Mouse (Mus musculus) lung, postnatal 0 days (tissue): Measurements from ENCODE around the gene Rcvrn. TPM values are rescaled to one million over a fixed set of nuclear protein-coding genes. Genes with fewer than 3 reads are reported as not detected.

Experiments used
- ATAC-seq: fragments of 200-750 bp; cut with Nextera tagmentation; 2 replicates; pipeline ENCODE4 v1.8.0; 2017; ENCODE audit warnings: moderate library complexity
- DNase-seq: peaks from one replicate; pipeline ENCODE4 v3.0.0-alpha.2; 2016; ENCODE audit warnings: low spot score
- H3K27ac ChIP-seq: fragments of 300-500 bp; sonication (generic); 2 replicates; pipeline ENCODE4 v1.5.1; 2014; ENCODE audit warnings: antibody characterized with exemption, mild to moderate bottlenecking, low read length, mixed read lengths
- H3K27me3 ChIP-seq: fragments of 300-500 bp; sonication (generic); replicated peaks from 2 replicates; pipeline ENCODE4 v1.6.1; 2014; ENCODE audit warnings: low read length, mixed read lengths; ENCODE audit not compliant: insufficient read depth
- H3K36me3 ChIP-seq: fragments of 300-500 bp; sonication (generic); 2 replicates; pipeline ENCODE4 v1.6.1; 2014; ENCODE audit warnings: low read length, mixed read lengths; ENCODE audit not compliant: insufficient read depth
- H3K4me1 ChIP-seq: fragments of 300-500 bp; sonication (generic); 2 replicates; pipeline ENCODE4 v1.6.1; 2014; ENCODE audit warnings: antibody characterized with exemption, low read depth, low read length, mixed read lengths; ENCODE audit not compliant: insufficient read depth
- H3K4me2 ChIP-seq: fragments of 300-500 bp; sonication (generic); replicated peaks from 2 replicates; pipeline ENCODE4 v1.6.1; 2014; ENCODE audit warnings: low read depth, mild to moderate bottlenecking, low read length, moderate library complexity, mixed read lengths
- H3K4me3 ChIP-seq: fragments of 300-500 bp; sonication (generic); 2 replicates; pipeline ENCODE4 v1.5.1; 2014; ENCODE audit warnings: low read depth, low read length
- H3K9ac ChIP-seq: fragments of 300-500 bp; sonication (generic); replicated peaks from 2 replicates; pipeline ENCODE4 v1.6.1; 2014; ENCODE audit warnings: low read depth, mild to moderate bottlenecking
- H3K9me3 ChIP-seq: fragments of 300-500 bp; sonication (generic); 2 replicates; pipeline ENCODE4 v1.6.1; 2016; ENCODE audit warnings: low read length, mixed read lengths
- CTCF ChIP-seq: IDR thresholded peaks from 2 replicates; pipeline ENCODE4 v1.5.1; 2016; ENCODE audit warnings: antibody characterized with exemption, mild to moderate bottlenecking
- EP300 ChIP-seq: IDR thresholded peaks from 2 replicates; pipeline ENCODE4 v1.6.1; 2016; ENCODE audit warnings: antibody characterized with exemption, mild to moderate bottlenecking, control low read depth
- WGBS: fragments of 180-500 bp; shearing (Covaris S2); extraction: QIAGEN DNeasy Blood & Tissue Kit; methylation state at CpG from one replicate; pipeline ENCODE4 v1.1.7; 2014; 5-methylcytosine and 5-hydroxymethylcytosine counted together
- polyA plus RNA-seq: library from polyadenylated mRNA; unstranded; fragments of >200 nt; fragmentation: Nextera tagmentation; extraction: Ambion mirVana; gene quantifications from 2 replicates; pipeline ENCODE4 v1.2.1, GENCODE M21; 2015

The Rcvrn gene
- polyA plus RNA-seq, 1 experiment from 2014 or later: not detected

GRCm38 (mm10) chr11:67723231-67724013, 28.3 kb downstream of the Rcvrn start:
- no peak overlapping the region for H3K4me3 ChIP-seq
- H3K27ac ChIP-seq: no peak overlapping the region
- TF ChIP-seq CTCF: no peak
- no peak for TF ChIP-seq EP300
- H3K9ac ChIP-seq: no peak overlapping the region
- ATAC-seq: no peak
- H3K36me3 ChIP-seq: no peaks in the 10 kb centered on the region
- DNase-seq: no peak
- H3K4me1 ChIP-seq: no peaks in the 10 kb centered on the region
- no peaks in the 10 kb centered on the region for H3K9me3 ChIP-seq
- no peak overlapping the region for H3K4me2 ChIP-seq
- H3K27me3 ChIP-seq: no peaks in the 10 kb centered on the region
- 67% methylated on average over 8 of the region's 8 CpGs for WGBS

GRCm38 (mm10) chr11:67727095-67727494, 32.0 kb downstream of the Rcvrn start:
- Histone ChIP-seq H3K27ac (no peak overlapping the region), H3K27me3 (no peaks in the 10 kb centered on the region), H3K4me1 (no peaks in the 10 kb centered on the region), H3K9ac (no peak overlapping the region), H3K36me3 (no peaks in the 10 kb centered on the region), H3K4me2 (no peak overlapping the region), H3K4me3 (no peak overlapping the region), H3K9me3 (no peaks in the 10 kb centered on the region)
- TF ChIP-seq EP300: no peak
- ATAC-seq: no peak
- 76% methylated on average over 6 of the region's 6 CpGs for WGBS
- no peak for DNase-seq

DNA sequence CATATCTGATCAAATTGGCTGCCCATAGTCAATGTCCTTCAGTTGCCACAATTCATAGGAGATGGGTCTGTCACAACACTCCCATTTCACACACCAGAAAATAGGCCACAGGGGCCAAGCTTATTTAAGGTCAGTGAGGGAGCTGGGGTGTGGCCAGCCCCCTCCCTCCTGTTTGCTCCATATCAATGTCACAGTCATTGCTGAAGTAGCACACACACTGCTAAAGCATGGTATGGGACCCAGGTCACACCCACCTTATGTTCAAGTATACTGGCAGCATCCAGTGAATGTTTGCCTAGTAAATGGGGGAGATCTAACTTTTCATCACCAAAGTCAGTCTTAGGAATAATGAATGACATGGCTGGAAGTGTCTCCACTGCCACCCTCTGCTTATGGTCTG, 33.6 kb downstream of the Rcvrn start:
- ATAC-seq (no peak), DNase-seq (no peak)
- H3K27ac ChIP-seq: no peak overlapping the region
- H3K4me1 ChIP-seq: no peaks in the 10 kb centered on the region
- no peak for TF ChIP-seq EP300
- no peak for TF ChIP-seq CTCF
- H3K9me3 ChIP-seq: no peaks in the 10 kb centered on the region
- no peak overlapping the region for H3K4me3 ChIP-seq
- H3K36me3 ChIP-seq: no peaks in the 10 kb centered on the region
- no peak overlapping the region for H3K9ac ChIP-seq
- H3K4me2 ChIP-seq: no peak overlapping the region
- H3K27me3 ChIP-seq: no peaks in the 10 kb centered on the region

- no peak for ATAC-seq
- Histone ChIP-seq H3K27ac (no peak overlapping the region), H3K9me3 (no peaks in the 10 kb centered on the region)
Measured at GRCm38 (mm10) chr11:67731056-67731455, 35.9 kb downstream of the Rcvrn start.

DNA sequence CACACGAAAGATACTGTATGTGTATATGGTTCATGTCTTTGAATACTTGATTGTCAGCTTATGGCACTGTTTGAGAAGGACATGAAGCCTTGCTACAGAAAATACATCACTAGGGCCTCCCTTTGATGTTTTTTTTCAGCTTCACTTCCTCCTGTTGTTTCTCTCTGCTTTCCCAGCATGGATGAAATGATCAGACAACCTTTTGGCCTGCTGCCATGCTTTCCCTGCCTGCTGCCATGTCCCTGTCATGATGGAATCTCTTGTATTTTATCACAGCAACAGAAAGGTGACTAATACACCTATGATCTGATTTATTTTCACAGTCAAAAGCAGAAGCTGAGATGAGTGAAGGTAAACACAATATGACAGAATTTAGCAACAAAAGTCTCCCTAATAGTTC, 38.6 kb downstream of the Rcvrn start:
- DNase-seq (no peak), ATAC-seq (no peak)
- Histone ChIP-seq H3K27ac (no peak overlapping the region), H3K4me2 (no peak overlapping the region), H3K4me1 (no peaks in the 10 kb centered on the region), H3K9me3 (no peaks in the 10 kb centered on the region), H3K9ac (no peak overlapping the region), H3K27me3 (no peaks in the 10 kb centered on the region), H3K36me3 (no peaks in the 10 kb centered on the region), H3K4me3 (no peak overlapping the region)
- TF ChIP-seq CTCF: no peak
- TF ChIP-seq EP300: no peak
- WGBS: 71% methylated on average over 1 of the region's 1 CpGs

More at GRCm38 (mm10) chr11:67731056-67731455, 35.9 kb downstream of the Rcvrn start:
- no peak overlapping the region for H3K4me2 ChIP-seq
- no peaks in the 10 kb centered on the region for H3K4me1 ChIP-seq
- no peaks in the 10 kb centered on the region for H3K36me3 ChIP-seq
- WGBS: 92% methylated on average over 2 of the region's 2 CpGs
- no peak for DNase-seq
- TF ChIP-seq CTCF: no peak
- no peak for TF ChIP-seq EP300
- H3K9ac ChIP-seq: no peak overlapping the region
- H3K27me3 ChIP-seq: no peaks in the 10 kb centered on the region
- no peak overlapping the region for H3K4me3 ChIP-seq

- no peak for TF ChIP-seq EP300
- TF ChIP-seq CTCF: no peak
- no peak overlapping the region for H3K9ac ChIP-seq
- no peaks in the 10 kb centered on the region for H3K36me3 ChIP-seq
- WGBS: 65% methylated on average over 3 of the region's 3 CpGs
- no peaks in the 10 kb centered on the region for H3K4me1 ChIP-seq
- DNase-seq (no peak), ATAC-seq (no peak)
- no peak overlapping the region for H3K4me2 ChIP-seq
- no peaks in the 10 kb centered on the region for H3K9me3 ChIP-seq
- no peaks in the 10 kb centered on the region for H3K27me3 ChIP-seq
- no peak overlapping the region for H3K27ac ChIP-seq
- H3K4me3 ChIP-seq: no peak overlapping the region
Measured at GRCm38 (mm10) chr11:67734597-67734996, 39.5 kb downstream of the Rcvrn start.
